ENCODE assay signal across 11 mouse cellular contexts in genomic region chr1:162831838-162832573, GRCm38 (mm10). TPM values are rescaled to one million over a fixed set of nuclear protein-coding genes. Genes with fewer than 3 reads are reported as not detected.
DNase-seq lines count a peak whose midpoint lies in the region; ATAC-seq and TF ChIP-seq lines count a peak whose summit lies in the region.
"Had no signal": no experiment of that assay in that cellular context is flagged by ENCODE, and none has a peak within 500 bp of the region (broad histone marks: within the 10 kb centered on the region; RNA-seq: fewer than 3 reads in every experiment).

No protein-coding gene starts in this region.

- H3K4me3 ChIP-seq in forebrain, embryonic 15.5 days: no peak overlapping the region
- H3K4me3 ChIP-seq in limb, embryonic 13.5 days: no peak overlapping the region
- no peak overlapping the region for H3K4me3 ChIP-seq in stomach, postnatal 0 days (ENCODE audit: low read depth, low read length)

- DNase-seq in ES-CJ7 (ENCODE audit: low read depth, low spot score) (peak; percentile 81), WW6 (ENCODE audit: low read depth, low spot score) (peak; percentile 31)
- no peak for DNase-seq in thymus, postnatal 4 days
- no peak for DNase-seq in cerebellum, postnatal 14 days
- no peak for DNase-seq in stomach, postnatal 0 days (ENCODE audit: low spot score)
- DNase-seq: cerebellum, adult 11 months; layer of hippocampus, postnatal 36 days had no signal

- H3K36me3 ChIP-seq in forebrain, embryonic 15.5 days: no peaks in the 10 kb centered on the region
- H3K36me3 ChIP-seq in limb, embryonic 13.5 days: no peaks in the 10 kb centered on the region
- H3K36me3 ChIP-seq in stomach, postnatal 0 days (ENCODE audit: control insufficient read depth, insufficient read depth, low read length): no peaks in the 10 kb centered on the region

- H3K9ac ChIP-seq in forebrain, embryonic 15.5 days (replicated peaks): no peak overlapping the region
- no peak overlapping the region for H3K9ac ChIP-seq in limb, embryonic 13.5 days
- H3K9ac ChIP-seq in stomach, postnatal 0 days (ENCODE audit: low read length): no peak overlapping the region

- ATAC-seq in forebrain, embryonic 15.5 days (replicated peaks): peak; percentile 95
- ATAC-seq in limb, embryonic 13.5 days (ENCODE audit: low FRiP score, low read depth): peak; percentile 66
- ATAC-seq in megakaryocyte, adult 5-6 weeks (ENCODE audit: poor library complexity, severe bottlenecking): no peak
- no peak for ATAC-seq in stomach, postnatal 0 days (ENCODE audit: low FRiP score, low TSS enrichment)

- no peak for TF ChIP-seq CTCF in stomach, postnatal 0 days (IDR thresholded peaks at IDR 0.05; ENCODE audit: low read depth)

- peak overlapping the region; percentile 59; the same call in 1 of the 2 replicates for H3K27ac ChIP-seq in forebrain, embryonic 15.5 days (replicated peaks)
- peak overlapping the region; percentile 61; the same call in 1 of the 2 replicates for H3K27ac ChIP-seq in limb, embryonic 13.5 days
- H3K27ac ChIP-seq in stomach, postnatal 0 days (replicated peaks): no peak overlapping the region

- H3K9me3 ChIP-seq in forebrain, embryonic 15.5 days: no peaks in the 10 kb centered on the region
- 0 out of 2 replicates have a peak, but pooled peaks cover 5% of the 10 kb centered on the region for H3K9me3 ChIP-seq in limb, embryonic 13.5 days
- no peaks in the 10 kb centered on the region for H3K9me3 ChIP-seq in stomach, postnatal 0 days (ENCODE audit: control insufficient read depth, low read length)

- TF ChIP-seq EP300 in stomach, postnatal 0 days (optimal IDR thresholded peaks at IDR 0.05): no peak

- WGBS in forebrain, embryonic 15.5 days: 3% methylated on average over 5 of the region's 5 CpGs
- 3% methylated on average over 5 of the region's 5 CpGs for WGBS in limb, embryonic 13.5 days
- WGBS in stomach, postnatal 0 days: 14% methylated on average over 5 of the region's 5 CpGs

- peaks cover 12% of the 10 kb centered on the region for H3K4me1 ChIP-seq in forebrain, embryonic 15.5 days
- H3K4me1 ChIP-seq in limb, embryonic 13.5 days: peaks cover 12% of the 10 kb centered on the region
- no peaks in the 10 kb centered on the region for H3K4me1 ChIP-seq in stomach, postnatal 0 days (replicated peaks; ENCODE audit: control insufficient read depth, insufficient read depth)

- peak overlapping the region; percentile 33 for H3K4me2 ChIP-seq in forebrain, embryonic 15.5 days (replicated peaks)
- H3K4me2 ChIP-seq in limb, embryonic 13.5 days (replicated peaks): peak overlapping the region; percentile 27
- no peak overlapping the region for H3K4me2 ChIP-seq in stomach, postnatal 0 days (replicated peaks; ENCODE audit: low read depth)

- no peaks in the 10 kb centered on the region for H3K27me3 ChIP-seq in forebrain, embryonic 15.5 days
- H3K27me3 ChIP-seq in limb, embryonic 13.5 days: no peaks in the 10 kb centered on the region
- no peaks in the 10 kb centered on the region for H3K27me3 ChIP-seq in stomach, postnatal 0 days (ENCODE audit: control insufficient read depth, insufficient read depth, low read length)

RNA-seq across cellular contexts. Expression of gene Fmo4, which starts 18.2 kb away (rescaled TPM):
- polyA plus RNA-seq in forebrain, embryonic 15.5 days (2015; fragmentation: Nextera tagmentation; extraction: Ambion mirVana): 0.10 TPM in 1 of 2 replicates, not detected in the other
- polyA plus RNA-seq in limb, embryonic 13.5 days (2015; fragmentation: Nextera tagmentation; extraction: Ambion mirVana): 0.23 and 0.51 TPM in 2 replicates
- not detected in 2 replicates for total RNA-seq in megakaryocyte, adult 5-6 weeks (2015)
- not detected in 2 replicates for total RNA-seq in megakaryocyte, adult 5-6 weeks (2017)
- polyA plus RNA-seq in stomach, postnatal 0 days (2015; fragmentation: Nextera tagmentation; extraction: Ambion mirVana): 0.51 and 0.62 TPM in 2 replicates
- total RNA-seq: layer of hippocampus, postnatal 36 days; monocyte, adult 5-6 weeks had no signal

RNA-seq across cellular contexts. Expression of gene Fmo1, which starts 34.4 kb away (rescaled TPM):
- 15.3 and 16.1 TPM in 2 replicates for polyA plus RNA-seq in forebrain, embryonic 15.5 days (2015; fragmentation: Nextera tagmentation; extraction: Ambion mirVana)
- polyA plus RNA-seq in limb, embryonic 13.5 days (2015; fragmentation: Nextera tagmentation; extraction: Ambion mirVana): 12.0 and 14.9 TPM in 2 replicates
- total RNA-seq in megakaryocyte, adult 5-6 weeks (2015): not detected in 2 replicates
- 0.41 TPM in 1 of 2 replicates, not detected in the other for total RNA-seq in megakaryocyte, adult 5-6 weeks (2017)
- polyA plus RNA-seq in stomach, postnatal 0 days (2015; fragmentation: Nextera tagmentation; extraction: Ambion mirVana): 14.7 and 18.3 TPM in 2 replicates
- total RNA-seq: monocyte, adult 5-6 weeks had no signal

Comparison
In these comparisons a context has a peak if more than half of its experiments do, and no peak if none do; other contexts are left out.
1. DNase-seq: peak in ES-CJ7 (single experiment) and WW6 (single experiment); none in thymus, postnatal 4 days (single experiment), cerebellum, postnatal 14 days (0 of 2) and stomach, postnatal 0 days (single experiment).
2. ATAC-seq: peak in forebrain, embryonic 15.5 days (single experiment) and limb, embryonic 13.5 days (single experiment); none in megakaryocyte, adult 5-6 weeks (single experiment) and stomach, postnatal 0 days (single experiment).